Comparison of ENCODE assay signal across 8 mouse cellular contexts in the genomic region with DNA sequence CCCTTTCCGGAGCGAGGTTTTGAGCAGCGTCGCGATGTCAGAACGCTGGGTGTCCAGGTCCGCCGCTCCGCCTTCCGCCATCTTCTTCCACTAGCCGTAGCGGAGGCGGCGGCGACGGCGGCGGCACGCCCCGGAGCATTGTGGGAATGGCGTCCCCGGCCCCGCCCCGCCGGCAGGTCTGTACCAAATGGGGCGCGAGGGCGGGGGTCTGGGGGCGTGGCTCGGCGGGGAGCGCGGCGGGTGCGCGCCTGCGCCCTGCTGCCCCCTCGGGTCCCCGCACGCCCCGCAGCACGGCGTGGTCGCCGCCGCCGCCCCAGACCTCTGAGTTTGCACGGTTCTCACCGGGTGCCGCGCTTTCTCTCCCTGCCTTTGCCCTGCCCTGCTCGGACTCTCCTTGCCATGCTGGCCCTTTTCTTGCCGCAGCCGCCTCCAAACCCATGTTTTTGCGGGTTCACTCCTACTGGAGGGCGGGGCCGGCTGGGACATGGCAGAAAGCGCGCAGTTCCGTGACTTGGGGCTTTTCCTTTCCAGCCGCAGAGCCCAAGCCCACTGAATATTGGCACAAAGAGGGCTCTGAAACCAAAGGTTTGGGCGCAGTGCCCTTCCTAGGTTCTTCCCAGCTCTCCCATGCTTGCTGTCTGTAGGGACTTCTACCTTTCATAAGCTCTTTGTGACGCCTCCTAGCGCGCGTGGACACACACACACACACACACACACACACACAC. TPM values are rescaled to one million over a fixed set of nuclear protein-coding genes. Genes with fewer than 3 reads are reported as not detected.
DNase-seq lines count a peak whose midpoint lies in the region; ATAC-seq and TF ChIP-seq lines count a peak whose summit lies in the region.

TSS of gene Usp15 (minus strand) at position 161 of the 725 bp plus-strand sequence.

- no peak for TF ChIP-seq CTCF in G1E (IDR thresholded peaks at IDR 0.05; ENCODE audit: low read depth, low read length)
- peak; percentile 28; the same call in 1 of the 2 replicates for TF ChIP-seq CTCF in forebrain, postnatal 0 days (IDR thresholded peaks at IDR 0.05; ENCODE audit: low read depth)

- H3K4me3 ChIP-seq in G1E (ENCODE audit: low read depth, low read length) = peak within 1 kb of the TSS; percentile 96
- peak within 1 kb of the TSS; percentile 99 for H3K4me3 ChIP-seq in forebrain, postnatal 0 days (ENCODE audit: low read depth, low read length)
- H3K4me3 ChIP-seq in lung, embryonic 16.5 days (ENCODE audit: low read length) = peak within 1 kb of the TSS; percentile 96

- peak within 1 kb of the TSS; percentile 97 for H3K9ac ChIP-seq in forebrain, postnatal 0 days
- H3K9ac ChIP-seq in lung, embryonic 16.5 days (ENCODE audit: low read length) = peak within 1 kb of the TSS; percentile 91

- H3K27me3 ChIP-seq in G1E (ENCODE audit: insufficient read depth, low read length) = no peaks in the 10 kb centered on the region
- H3K27me3 ChIP-seq in forebrain, postnatal 0 days (ENCODE audit: insufficient read depth, low read length) = no peaks in the 10 kb centered on the region
- no peaks in the 10 kb centered on the region for H3K27me3 ChIP-seq in lung, embryonic 16.5 days (ENCODE audit: control insufficient read depth, insufficient read depth, low read depth, low read length)

- peaks cover 3% of the 10 kb centered on the region for H3K36me3 ChIP-seq in G1E (replicated peaks)
- no peaks in the 10 kb centered on the region for H3K36me3 ChIP-seq in forebrain, postnatal 0 days (ENCODE audit: insufficient read depth)
- H3K36me3 ChIP-seq in lung, embryonic 16.5 days (ENCODE audit: control insufficient read depth, insufficient read depth, low read length) = no peaks in the 10 kb centered on the region

- H3K9me3 ChIP-seq in G1E (replicated peaks) = no peaks in the 10 kb centered on the region
- H3K9me3 ChIP-seq in forebrain, postnatal 0 days (ENCODE audit: low read length) = no peaks in the 10 kb centered on the region
- no peaks in the 10 kb centered on the region for H3K9me3 ChIP-seq in lung, embryonic 16.5 days (ENCODE audit: control insufficient read depth, low read length)

- peak; percentile 62 for ATAC-seq in G1E (ENCODE audit: extremely low read depth, insufficient number of reproducible peaks, low FRiP score, poor library complexity, severe bottlenecking)
- peak; percentile 96 for ATAC-seq in forebrain, postnatal 0 days
- peak; percentile 46 to 48 for ATAC-seq in hematopoietic stem cell, adult 5-6 weeks (replicated peaks in 1 of 2; ENCODE audit: insufficient read depth in 1 of 2, low FRiP score in 2 of 2, low TSS enrichment in 1 of 2, low read depth in 1 of 2, poor library complexity in 2 of 2, severe bottlenecking in 2 of 2)
- ATAC-seq in lung, embryonic 16.5 days (ENCODE audit: low read depth) = peak; percentile 95

- H3K4me1 ChIP-seq in G1E (ENCODE audit: insufficient read depth, low read depth, low read length) = peaks cover 39% of the 10 kb centered on the region
- H3K4me1 ChIP-seq in forebrain, postnatal 0 days (ENCODE audit: insufficient read depth) = peaks cover 13% of the 10 kb centered on the region
- peaks cover 3% of the 10 kb centered on the region; the same call in 1 of the 2 replicates for H3K4me1 ChIP-seq in lung, embryonic 16.5 days (replicated peaks; ENCODE audit: control insufficient read depth, insufficient read depth, low read length)

- WGBS in forebrain, postnatal 0 days = 1% methylated on average over 58 of the region's 66 CpGs
- under 1% methylated on average over 47 of the region's 66 CpGs for WGBS in lung, embryonic 16.5 days

- H3K4me2 ChIP-seq in forebrain, postnatal 0 days (ENCODE audit: low read depth) = peak within 1 kb of the TSS; percentile 68
- peak within 1 kb of the TSS; percentile 74 for H3K4me2 ChIP-seq in lung, embryonic 16.5 days (ENCODE audit: low read depth, low read length)

- DNase-seq in G1E (ENCODE audit: low spot score) = peak; percentile 81
- peak; percentile 88 to 98 for DNase-seq in cerebellum, adult 18-20 months
- DNase-seq in forebrain, postnatal 0 days = peak; percentile 96
- peak; percentile 69 for DNase-seq in layer of hippocampus, adult 9-10 months (ENCODE audit: low spot score)
- peak; percentile 79 for DNase-seq in ovary, postnatal 10 days (ENCODE audit: low spot score)
- DNase-seq in thymus, postnatal 10 days (ENCODE audit: low spot score in 2 of 2) = peak; percentile 89 to 95

- H3K27ac ChIP-seq in forebrain, postnatal 0 days (ENCODE audit: low read depth, low read length) = peak within 1 kb of the TSS; percentile 98
- H3K27ac ChIP-seq in lung, embryonic 16.5 days (ENCODE audit: low read length) = peak within 1 kb of the TSS; percentile 85

RNA-seq across cellular contexts. Expression of gene Usp15, which starts in this region (rescaled TPM):
- total RNA-seq in G1E (2014; fragmentation: Nextera tagmentation) (147 and 155 TPM in 2 replicates), G1E (2017) (148 and 160 TPM in 2 replicates)
- 8.7 and 21.7 TPM in 2 replicates for polyA plus RNA-seq in G1E (2012)
- total RNA-seq in forebrain, postnatal 0 days (2014; rRNA removed) = 71.8 and 72.8 TPM in 2 replicates
- polyA plus RNA-seq in forebrain, postnatal 0 days (2015; fragmentation: Nextera tagmentation; extraction: Ambion mirVana) = 48.9 and 54.1 TPM in 2 replicates
- 240 and 278 TPM in 2 replicates for total RNA-seq in hematopoietic stem cell, adult 5-6 weeks (2017)
- polyA plus RNA-seq in lung, embryonic 16.5 days (2015; fragmentation: Nextera tagmentation; extraction: Ambion mirVana) = 66.4 and 68.7 TPM in 2 replicates

Comparison
In these comparisons a context has a peak if more than half of its experiments do, and no peak if none do; other contexts are left out.
1. Peak in every context shown above with its lines: DNase-seq, ATAC-seq, H3K4me3 ChIP-seq and H3K27ac ChIP-seq.